Mouse (Mus musculus) lung, postnatal 0 days (tissue): ENCODE results near the gene Rims1.

Experiments used
- CTCF ChIP-seq: IDR thresholded peaks from 2 replicates; pipeline ENCODE4 v1.5.1; 2016; ENCODE audit warnings: antibody characterized with exemption, mild to moderate bottlenecking
- EP300 ChIP-seq: IDR thresholded peaks from 2 replicates; pipeline ENCODE4 v1.6.1; 2016; ENCODE audit warnings: antibody characterized with exemption, mild to moderate bottlenecking, control low read depth

DNA sequence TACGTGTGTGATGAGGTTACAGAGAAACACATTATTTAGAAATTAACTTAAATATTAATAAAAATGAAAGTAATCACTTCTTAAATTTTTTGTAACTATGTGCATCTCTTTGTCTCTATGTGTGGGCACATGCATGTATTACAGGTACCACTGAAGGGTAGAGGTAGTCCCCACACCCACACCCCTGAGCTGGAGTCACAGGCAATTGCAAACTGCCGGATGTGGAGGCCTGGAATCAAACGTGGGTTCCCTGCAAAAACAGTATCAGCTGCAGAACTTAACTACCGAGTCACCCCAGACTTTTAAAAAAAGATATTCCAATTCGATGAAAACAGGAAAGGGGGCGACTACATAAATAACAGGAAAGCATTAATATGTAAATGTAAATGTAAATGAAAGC is 428.7 kb downstream of the Rims1 start:
- TF ChIP-seq CTCF, result no peak
- no peak for TF ChIP-seq EP300
